Mouse (Mus musculus) limb, embryonic 14.5 days (tissue): ENCODE measurements around the gene Iba57. TPM values are rescaled to one million over a fixed set of nuclear protein-coding genes. Genes with fewer than 3 reads are reported as not detected.
A peak's percentile ranks its signal among the peaks of the same experiment; 100 is the strongest.

Source experiments
- ATAC-seq: fragments of 200-750 bp; cut with Nextera tagmentation; 2 replicates; pipeline ENCODE4 v1.8.0; 2017; ENCODE audit warnings: low read depth, moderate number of reproducible peaks, moderate TSS enrichment; ENCODE audit not compliant: low FRiP score
- DNase-seq: peaks from one replicate; pipeline ENCODE4 v3.0.0-alpha.2; 2015; ENCODE audit warnings: low spot score
- H3K27ac ChIP-seq: fragments of 300-500 bp; sonication (generic); replicated peaks from 2 replicates; pipeline ENCODE4 v1.5.1; 2014; ENCODE audit warnings: low read depth, mild to moderate bottlenecking, low read length, moderate library complexity, mixed read lengths
- H3K27me3 ChIP-seq: fragments of 300-500 bp; sonication (generic); 2 replicates; pipeline ENCODE4 v1.6.1; 2014; ENCODE audit warnings: low read length, mixed read lengths; ENCODE audit not compliant: control insufficient read depth, insufficient read depth
- H3K36me3 ChIP-seq: fragments of 300-500 bp; sonication (generic); 2 replicates; pipeline ENCODE4 v1.6.1; 2014; ENCODE audit warnings: mild to moderate bottlenecking, low read length, moderate library complexity, mixed read lengths; ENCODE audit not compliant: control insufficient read depth, insufficient read depth
- H3K4me1 ChIP-seq: fragments of 300-500 bp; sonication (generic); 2 replicates; pipeline ENCODE4 v1.6.1; 2014; ENCODE audit warnings: antibody characterized with exemption, low read length, mixed read lengths; ENCODE audit not compliant: control insufficient read depth, insufficient read depth
- H3K4me2 ChIP-seq: fragments of 300-500 bp; sonication (generic); replicated peaks from 2 replicates; pipeline ENCODE4 v1.6.1; 2014; ENCODE audit warnings: low read depth, mild to moderate bottlenecking, low read length, moderate library complexity; ENCODE audit not compliant: severe bottlenecking
- H3K4me3 ChIP-seq: fragments of 300-500 bp; sonication (generic); replicated peaks from 2 replicates; pipeline ENCODE4 v1.5.1; 2014; ENCODE audit warnings: low read length
- H3K9ac ChIP-seq: fragments of 300-500 bp; sonication (generic); 2 replicates; pipeline ENCODE4 v1.6.1; 2014; ENCODE audit warnings: mild to moderate bottlenecking, low read depth, low read length, moderate library complexity; ENCODE audit not compliant: severe bottlenecking
- H3K9me3 ChIP-seq: fragments of 300-500 bp; sonication (generic); 2 replicates; pipeline ENCODE4 v1.6.1; 2016; ENCODE audit warnings: low read length; ENCODE audit not compliant: control insufficient read depth
- POLR2A ChIP-seq: fragments of 200-500 bp; IDR thresholded peaks from 2 replicates; pipeline ENCODE4 v1.8.0; 2012; ENCODE audit warnings: inconsistent platforms, mild to moderate bottlenecking, moderate library complexity, borderline replicate concordance; ENCODE audit not compliant: insufficient read depth, insufficient read length; ENCODE audit errors: extremely low read depth
- WGBS: fragments of 180-500 bp; shearing (Covaris S2); extraction: QIAGEN DNeasy Blood & Tissue Kit; methylation state at CpG from one replicate; pipeline ENCODE4 v1.1.7; 2014; 5-methylcytosine and 5-hydroxymethylcytosine counted together
- polyA plus RNA-seq, 2 experiments: library from polyadenylated mRNA; depleted of rRNA in 1 of 2; stranded (reverse) in 1 of 2; unstranded in 1 of 2; fragments of >200 nt; fragmentation: Nextera tagmentation in 1 of 2; extraction: Ambion mirVana in 1 of 2; gene quantifications; 2 replicates each; pipeline versions ENCODE4 v1.2.1 to v1.2.3; 2012 to 2014

Gene Iba57
- polyA plus RNA-seq, 2 experiments = 2.4 to 4.0 TPM

DNA sequence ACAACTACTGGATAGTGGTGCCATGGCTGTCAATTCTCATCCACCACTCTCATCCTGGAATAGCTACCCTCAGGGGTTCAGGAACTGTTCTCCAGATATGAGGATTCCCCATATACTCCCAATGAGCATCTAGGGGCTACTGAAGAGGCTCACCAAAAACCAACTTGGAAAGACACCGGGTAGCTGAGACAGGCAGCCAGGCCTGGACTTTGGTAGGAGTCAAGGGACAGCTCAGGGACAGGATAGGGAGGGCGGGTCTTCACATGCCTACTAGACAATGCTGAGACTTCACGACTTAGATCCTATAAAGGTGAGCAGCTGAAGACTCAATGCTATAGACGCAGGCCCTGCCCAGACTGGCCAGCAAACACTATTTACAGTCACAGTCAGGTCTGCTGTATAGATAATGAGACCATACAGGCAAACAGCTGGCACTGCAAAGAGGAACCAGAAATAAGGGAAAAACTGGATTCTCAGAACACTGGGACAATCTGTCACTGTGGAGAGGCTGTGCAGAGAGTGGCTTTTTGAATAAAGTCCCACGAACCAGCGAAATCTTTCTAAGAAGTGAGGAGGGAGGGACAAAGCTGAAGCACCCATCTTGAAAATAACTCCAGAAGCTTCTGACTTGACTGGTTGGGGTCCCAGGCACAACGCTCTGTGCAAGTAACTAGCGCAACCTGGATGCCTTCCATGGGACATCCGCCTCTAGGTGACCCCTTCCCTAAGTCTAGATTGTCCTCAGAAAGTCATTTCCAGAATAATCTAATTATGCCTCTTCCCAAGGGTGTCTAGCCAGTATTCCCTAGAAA is 890 bp downstream of the Iba57 start:
- no peaks in the 10 kb centered on the region for H3K9me3 ChIP-seq
- H3K27me3 ChIP-seq = no peaks in the 10 kb centered on the region
- peaks cover 6% of the 10 kb centered on the region for H3K36me3 ChIP-seq
- peak overlapping the region; percentile 46 for H3K9ac ChIP-seq
- H3K27ac ChIP-seq = peak overlapping the region; percentile 48
- no peak for ATAC-seq
- no peak for DNase-seq
- TF ChIP-seq POLR2A = no peak
- 59% methylated on average over 9 of the region's 9 CpGs for WGBS
- H3K4me3 ChIP-seq = peak overlapping the region; percentile 78
- H3K4me2 ChIP-seq = peak overlapping the region; percentile 70
- H3K4me1 ChIP-seq = peaks cover 11% of the 10 kb centered on the region

DNA sequence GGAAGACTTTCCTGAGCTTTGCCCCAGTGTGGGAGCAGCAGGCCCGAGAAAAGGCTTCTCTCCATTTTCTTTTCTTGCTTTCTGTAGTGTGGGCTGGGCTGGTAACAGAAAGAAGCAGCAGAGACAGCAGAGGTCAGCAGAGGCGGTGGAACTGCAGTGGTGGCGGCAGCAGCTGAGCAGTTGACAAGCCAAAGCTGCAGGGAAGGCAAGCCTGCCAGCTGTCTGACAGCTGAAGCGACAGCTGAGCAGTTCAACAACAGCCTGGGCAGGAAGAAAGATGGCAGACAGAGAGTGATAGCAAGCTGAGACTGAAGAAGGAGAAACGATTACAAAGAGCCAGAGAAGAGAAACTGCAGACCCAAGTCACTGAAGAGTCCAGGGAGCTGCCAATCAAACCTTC is 2.1 kb downstream of the Iba57 start:
- ATAC-seq (no peak), DNase-seq (peak; percentile 61)
- no peak overlapping the region for H3K9ac ChIP-seq
- no peak overlapping the region for H3K4me2 ChIP-seq
- peaks cover 13% of the 10 kb centered on the region for H3K36me3 ChIP-seq
- 75% methylated on average over 5 of the region's 5 CpGs for WGBS
- H3K4me3 ChIP-seq = no peak overlapping the region
- H3K27me3 ChIP-seq = no peaks in the 10 kb centered on the region
- H3K27ac ChIP-seq = no peak overlapping the region
- H3K9me3 ChIP-seq = no peaks in the 10 kb centered on the region
- TF ChIP-seq POLR2A = no peak
- peaks cover 11% of the 10 kb centered on the region for H3K4me1 ChIP-seq

DNA sequence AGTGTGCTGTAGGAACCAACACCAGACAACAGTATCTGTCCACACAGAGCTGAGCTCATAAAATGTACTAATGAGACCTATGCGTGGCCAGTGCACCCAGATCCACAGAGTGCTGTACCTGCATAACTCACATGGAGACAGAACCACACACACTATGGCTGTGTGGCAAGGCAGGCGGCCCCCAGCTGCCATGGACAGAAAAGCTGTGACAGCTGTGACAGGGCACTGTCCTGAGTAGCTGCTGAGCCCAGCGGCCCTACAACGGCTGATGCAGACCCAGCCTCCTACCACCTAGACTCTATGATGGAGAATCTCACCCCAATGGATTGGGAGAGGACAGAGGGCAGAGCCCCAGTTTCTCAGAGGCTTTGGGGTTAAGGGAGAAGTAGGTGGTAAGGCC is 4.0 kb downstream of the Iba57 start:
- DNase-seq (no peak), ATAC-seq (no peak)
- no peak overlapping the region for H3K4me2 ChIP-seq
- peaks cover 19% of the 10 kb centered on the region for H3K36me3 ChIP-seq
- no peaks in the 10 kb centered on the region for H3K9me3 ChIP-seq
- H3K27me3 ChIP-seq = no peaks in the 10 kb centered on the region
- no peak overlapping the region for H3K9ac ChIP-seq
- no peak for TF ChIP-seq POLR2A
- no peak overlapping the region for H3K4me3 ChIP-seq
- H3K4me1 ChIP-seq = peaks cover 11% of the 10 kb centered on the region
- WGBS = 89% methylated on average over 4 of the region's 4 CpGs
- H3K27ac ChIP-seq = no peak overlapping the region

DNA sequence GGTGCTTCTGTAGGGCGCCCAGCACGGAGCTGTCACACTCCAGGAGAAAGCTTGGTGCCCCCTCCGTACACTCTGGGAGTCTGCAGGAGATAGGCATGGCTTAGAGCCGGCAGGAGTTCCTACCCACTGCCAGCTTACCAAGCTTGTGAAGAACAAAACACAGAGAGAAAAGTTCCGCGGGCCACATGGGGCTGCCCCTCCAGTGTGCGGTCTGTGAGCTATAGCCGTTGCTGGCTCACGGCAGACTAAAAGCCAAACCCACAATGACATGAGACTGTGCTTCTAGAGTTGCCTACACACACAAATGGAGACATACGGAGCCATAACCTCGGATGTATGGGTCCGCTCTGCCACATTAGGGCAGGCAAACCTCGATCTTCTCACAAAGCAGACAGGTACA is 4.4 kb downstream of the Iba57 start:
- Histone ChIP-seq H3K9ac (no peak overlapping the region), H3K27me3 (no peaks in the 10 kb centered on the region), H3K36me3 (peaks cover 19% of the 10 kb centered on the region), H3K4me1 (peaks cover 9% of the 10 kb centered on the region), H3K4me3 (no peak overlapping the region), H3K27ac (no peak overlapping the region), H3K9me3 (no peaks in the 10 kb centered on the region), H3K4me2 (no peak overlapping the region)
- no peak for ATAC-seq
- no peak for TF ChIP-seq POLR2A
- no peak for DNase-seq
- 93% methylated on average over 13 of the region's 13 CpGs for WGBS

DNA sequence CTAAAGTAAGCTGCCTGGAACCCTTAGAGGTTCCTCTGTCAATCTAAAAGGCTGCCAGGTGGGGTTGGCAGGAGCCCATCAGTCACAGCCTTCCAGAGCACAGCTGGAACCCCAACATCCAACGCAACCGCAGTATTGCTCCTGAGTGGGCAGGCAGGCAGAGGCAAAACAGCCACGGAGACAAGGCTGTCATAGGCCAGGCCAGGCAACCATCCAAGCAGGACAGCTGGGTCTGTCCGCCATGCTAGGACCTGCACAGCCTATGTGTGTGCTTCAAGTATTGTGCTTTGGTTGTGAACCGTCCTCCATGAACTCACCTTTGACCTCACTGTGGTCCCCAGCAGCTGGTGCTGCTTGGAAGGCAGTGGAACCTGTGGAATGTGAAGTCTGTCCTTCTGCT is 7.6 kb downstream of the Iba57 start:
- no peak for TF ChIP-seq POLR2A
- ATAC-seq = no peak
- H3K4me3 ChIP-seq = no peak overlapping the region
- no peaks in the 10 kb centered on the region for H3K27me3 ChIP-seq
- 90% methylated on average over 5 of the region's 5 CpGs for WGBS
- no peak overlapping the region for H3K4me2 ChIP-seq
- no peak overlapping the region for H3K9ac ChIP-seq
- no peak for DNase-seq
- no peaks in the 10 kb centered on the region for H3K4me1 ChIP-seq
- no peaks in the 10 kb centered on the region for H3K9me3 ChIP-seq
- peaks cover 19% of the 10 kb centered on the region for H3K36me3 ChIP-seq
- H3K27ac ChIP-seq = no peak overlapping the region
